ENCODE assay signal across 14 mouse cellular contexts in genomic region chr2:157758395-157758794, GRCm38 (mm10).
"Had no signal": no experiment of that assay in that cellular context is flagged by ENCODE, and none has a peak within 500 bp of the region (broad histone marks: within the 10 kb centered on the region; RNA-seq: fewer than 3 reads in every experiment).

No protein-coding gene starts in this region.

- H3K9ac ChIP-seq: intestine, embryonic 15.5 days; kidney, embryonic 15.5 days; stomach, embryonic 15.5 days had no signal

- H3K9me3 ChIP-seq: intestine, embryonic 15.5 days; kidney, embryonic 15.5 days; limb, embryonic 10.5 days; stomach, embryonic 15.5 days had no signal

- H3K36me3 ChIP-seq: intestine, embryonic 15.5 days; kidney, embryonic 15.5 days; limb, embryonic 10.5 days; stomach, embryonic 15.5 days had no signal

- H3K27ac ChIP-seq: intestine, embryonic 15.5 days; kidney, embryonic 15.5 days; left cerebral cortex, adult 2 months; limb, embryonic 10.5 days; stomach, embryonic 15.5 days had no signal

- H3K4me3 ChIP-seq: intestine, embryonic 15.5 days; kidney, embryonic 15.5 days; left cerebral cortex, adult 2 months; limb, embryonic 10.5 days; stomach, embryonic 15.5 days had no signal

- H3K4me1 ChIP-seq: intestine, embryonic 15.5 days; limb, embryonic 10.5 days; stomach, embryonic 15.5 days had no signal

- DNase-seq: kidney, adult 2 months; kidney, postnatal 14 days; lung, adult 2 months; lung, postnatal 36 days; right cerebral cortex, postnatal 14 days; thymus, adult 2 months had no signal

- ATAC-seq: intestine, embryonic 15.5 days; lung, postnatal 0 days; midbrain, embryonic 16.5 days had no signal

- H3K27me3 ChIP-seq: intestine, embryonic 15.5 days; kidney, embryonic 15.5 days; stomach, embryonic 15.5 days had no signal

- H3K4me2 ChIP-seq: intestine, embryonic 15.5 days; kidney, embryonic 15.5 days; midbrain, embryonic 11.5 days; stomach, embryonic 15.5 days had no signal
